Mouse (Mus musculus): ENCODE data around the gene Mccc1. TPM values are rescaled to one million over a fixed set of nuclear protein-coding genes. Genes with fewer than 3 reads are reported as not detected.
A peak's percentile ranks its signal among the peaks of the same experiment; 100 is the strongest.

Gene Mccc1
- polyA plus RNA-seq (2012; ENCODE audit: insufficient read depth, insufficient read length, missing spikeins), result 235 and 302 TPM in 2 replicates

DNA sequence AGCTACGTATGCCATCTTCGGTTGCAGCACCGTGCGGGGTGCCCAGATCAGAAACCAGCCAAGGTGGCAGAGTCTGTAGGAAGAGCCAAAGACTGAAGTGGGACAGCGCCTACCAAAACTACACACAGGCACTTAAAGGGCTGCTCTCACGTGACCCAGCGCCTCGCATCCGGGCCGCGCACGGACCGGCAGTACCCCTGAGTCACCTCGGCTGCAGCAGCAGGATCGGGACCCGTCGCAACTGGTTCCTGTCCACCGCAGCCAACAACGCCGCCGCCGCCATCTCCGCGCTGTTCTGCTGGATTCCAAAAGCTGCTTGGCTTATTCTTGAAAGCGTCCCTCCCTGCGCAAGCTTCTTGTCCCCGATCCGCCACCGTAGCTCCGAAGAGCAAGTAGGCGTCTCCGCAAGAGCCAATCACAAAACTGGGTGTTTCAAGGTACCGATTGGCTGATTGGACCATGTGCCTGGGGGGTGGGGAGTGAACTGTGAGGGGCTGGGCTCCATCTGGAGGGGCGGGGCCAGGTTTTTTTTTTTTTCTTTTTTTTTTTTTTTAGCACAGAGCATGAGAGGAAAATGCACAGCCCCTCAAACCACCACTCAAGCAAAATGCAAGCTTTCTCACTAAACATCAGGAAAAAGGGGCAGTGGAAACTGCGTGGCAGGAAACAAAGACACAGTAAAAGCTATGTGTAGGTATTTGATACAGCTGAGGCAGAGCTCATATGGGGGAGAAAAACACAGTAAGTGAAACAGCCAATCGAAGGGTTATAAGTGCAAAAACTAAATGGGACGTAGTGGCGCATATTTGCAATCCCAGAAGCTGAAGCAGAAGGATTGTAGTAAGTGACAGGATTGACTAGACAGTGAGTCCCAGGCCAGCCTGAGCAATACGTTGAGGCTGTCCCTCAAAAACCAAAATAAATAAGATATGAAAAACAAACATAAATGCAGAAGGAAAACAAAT lies at the start of gene Mccc1:
Gene Mccc1 (minus strand): TSS at position 404 of the 965 bp plus-strand sequence.
- Histone ChIP-seq H3K27ac (replicated peaks; ENCODE audit: low read depth, low read length) (peak within 1 kb of the TSS; percentile 88), H3K4me3 (ENCODE audit: insufficient read depth, low read depth, low read length) (peak within 1 kb of the TSS; percentile 95), H3K4me1 (ENCODE audit: control insufficient read depth, insufficient read depth, insufficient read length, low read length) (no peaks in the 10 kb centered on the region)

GRCm38 (mm10) chr3:36049106-36049505 lies 48.6 kb upstream of the Mccc1 start:
- Histone ChIP-seq H3K27ac (replicated peaks; ENCODE audit: low read depth, low read length) (peak overlapping the region; percentile 60), H3K4me3 (ENCODE audit: insufficient read depth, low read depth, low read length) (no peak overlapping the region), H3K4me1 (ENCODE audit: control insufficient read depth, insufficient read depth, insufficient read length, low read length) (no peaks in the 10 kb centered on the region)

DNA sequence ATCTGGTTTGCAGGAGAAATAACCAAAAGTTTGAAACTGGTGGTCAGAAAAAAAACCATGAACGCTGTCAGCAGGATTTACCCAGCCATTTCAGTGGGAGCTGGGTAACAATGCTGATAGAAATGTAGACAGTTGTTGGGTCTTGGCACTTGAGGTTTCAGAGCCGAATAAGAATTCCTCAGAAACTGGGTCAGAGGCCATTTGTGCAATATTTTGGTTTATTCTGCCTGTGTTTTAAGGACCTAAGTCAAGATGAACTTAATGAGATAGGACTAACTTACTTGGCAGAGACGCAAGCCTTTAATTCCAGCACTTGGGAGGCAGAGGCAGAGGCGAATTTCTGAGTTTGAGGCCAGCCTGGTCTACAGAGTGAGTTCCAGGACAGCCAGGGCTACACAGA lies 44.6 kb upstream of the Mccc1 start:
- H3K4me3 ChIP-seq (ENCODE audit: insufficient read depth, low read depth, low read length), result no peak overlapping the region
- peak overlapping the region; percentile 66 for H3K27ac ChIP-seq (replicated peaks; ENCODE audit: low read depth, low read length)
- no peaks in the 10 kb centered on the region for H3K4me1 ChIP-seq (ENCODE audit: control insufficient read depth, insufficient read depth, insufficient read length, low read length)

DNA sequence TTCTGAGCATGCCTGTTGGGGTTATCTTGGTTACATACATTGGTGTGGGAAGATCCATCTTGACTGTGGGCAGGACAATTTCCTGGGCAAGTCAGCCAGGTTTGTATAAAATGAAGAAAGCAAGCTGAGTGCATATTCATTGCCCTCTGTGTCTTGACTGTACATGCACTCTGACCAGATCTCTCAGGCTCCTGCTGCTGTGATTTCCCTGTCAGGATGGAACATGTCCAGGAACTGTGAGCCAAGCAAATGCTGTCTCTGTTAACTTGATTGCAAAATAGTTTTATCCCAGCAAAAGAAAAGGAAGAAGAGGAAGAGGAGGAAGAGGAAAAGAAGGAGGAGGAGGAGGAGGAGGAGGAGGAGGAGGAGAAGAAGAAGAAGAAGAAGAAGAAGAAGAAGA lies 44.0 kb upstream of the Mccc1 start:
- no peaks in the 10 kb centered on the region for H3K4me1 ChIP-seq (ENCODE audit: control insufficient read depth, insufficient read depth, insufficient read length, low read length)
- H3K4me3 ChIP-seq (ENCODE audit: insufficient read depth, low read depth, low read length), result no peak overlapping the region
- H3K27ac ChIP-seq (replicated peaks; ENCODE audit: low read depth, low read length), result peak overlapping the region; percentile 68

DNA sequence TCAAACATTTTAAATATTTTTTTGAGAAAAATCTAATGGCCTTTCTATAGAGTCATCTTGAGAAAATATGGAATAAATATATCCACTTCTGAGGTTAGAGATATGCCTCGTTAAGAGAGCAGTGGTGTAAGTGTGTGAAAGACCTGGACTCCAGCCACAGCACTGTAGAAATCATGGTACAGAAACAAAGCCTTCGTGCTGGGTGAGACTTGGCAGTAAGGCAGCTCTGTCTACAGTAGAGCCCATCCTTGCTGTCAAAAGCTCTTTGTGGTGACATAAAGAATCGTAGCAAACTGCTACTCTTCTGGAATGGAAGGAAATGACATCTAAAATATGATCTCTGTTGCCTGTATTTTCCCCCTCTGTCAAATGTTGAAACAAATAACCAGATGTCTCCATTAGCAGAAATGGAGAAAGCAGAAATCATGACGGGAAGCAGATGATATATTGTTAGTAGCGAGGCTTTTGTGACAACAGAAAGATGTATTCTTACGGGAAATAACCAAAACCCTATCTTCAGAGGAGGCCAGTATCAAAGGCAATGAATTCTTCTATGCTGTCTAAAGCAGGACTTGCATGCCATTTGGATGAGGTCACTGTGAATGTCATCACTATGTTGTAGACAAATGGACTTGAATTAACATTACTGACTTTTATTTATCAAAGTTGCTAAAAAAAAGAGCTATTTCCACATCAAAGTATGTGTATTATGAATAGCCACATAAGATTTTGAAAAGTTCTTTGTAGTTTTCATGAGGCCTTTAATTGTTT lies 31.4 kb upstream of the Mccc1 start:
- Histone ChIP-seq H3K4me3 (ENCODE audit: insufficient read depth, low read depth, low read length) (no peak overlapping the region), H3K27ac (replicated peaks; ENCODE audit: low read depth, low read length) (no peak overlapping the region), H3K4me1 (ENCODE audit: control insufficient read depth, insufficient read depth, insufficient read length, low read length) (no peaks in the 10 kb centered on the region)

DNA sequence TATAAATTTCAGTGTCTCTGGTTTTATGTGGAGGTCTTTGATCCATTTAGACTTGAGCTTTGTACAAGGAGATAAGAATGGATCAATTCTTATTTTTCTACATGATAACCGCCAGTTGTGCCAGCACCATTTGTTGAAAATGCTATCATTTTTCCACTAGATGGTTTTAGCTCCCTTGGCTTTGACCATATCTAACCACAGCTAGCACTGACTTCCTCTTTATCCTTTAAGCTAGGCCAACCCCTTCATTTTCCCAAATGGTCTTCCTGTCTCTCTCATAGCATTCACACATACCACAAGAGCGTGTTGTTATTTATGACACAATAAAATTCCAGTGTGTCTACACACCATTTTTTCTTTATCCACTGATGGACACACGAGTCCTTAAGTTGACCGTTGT lies 29.5 kb upstream of the Mccc1 start:
- H3K4me1 ChIP-seq (ENCODE audit: control insufficient read depth, insufficient read depth, insufficient read length, low read length), result no peaks in the 10 kb centered on the region
- no peak overlapping the region for H3K27ac ChIP-seq (replicated peaks; ENCODE audit: low read depth, low read length)
- no peak overlapping the region for H3K4me3 ChIP-seq (ENCODE audit: insufficient read depth, low read depth, low read length)

- no peaks in the 10 kb centered on the region for H3K4me1 ChIP-seq (ENCODE audit: control insufficient read depth, insufficient read depth, insufficient read length, low read length)
- H3K27ac ChIP-seq (replicated peaks; ENCODE audit: low read depth, low read length), result no peak overlapping the region
- H3K4me3 ChIP-seq (ENCODE audit: insufficient read depth, low read depth, low read length), result no peak overlapping the region
Observed at GRCm38 (mm10) chr3:36025732-36026131, 25.3 kb upstream of the Mccc1 start.

- no peak overlapping the region for H3K4me3 ChIP-seq (ENCODE audit: insufficient read depth, low read depth, low read length)
- H3K27ac ChIP-seq (replicated peaks; ENCODE audit: low read depth, low read length), result no peak overlapping the region
Observed at GRCm38 (mm10) chr3:36011239-36011638, 10.8 kb upstream of the Mccc1 start.

GRCm38 (mm10) chr3:36008411-36009154 lies 8.1 kb upstream of the Mccc1 start:
- H3K4me3 ChIP-seq (ENCODE audit: insufficient read depth, low read depth, low read length), result no peak overlapping the region
- H3K4me1 ChIP-seq (ENCODE audit: control insufficient read depth, insufficient read depth, insufficient read length, low read length), result no peaks in the 10 kb centered on the region
- H3K27ac ChIP-seq (replicated peaks; ENCODE audit: low read depth, low read length), result no peak overlapping the region

More at GRCm38 (mm10) chr3:36011239-36011638, 10.8 kb upstream of the Mccc1 start:
- H3K4me1 ChIP-seq (ENCODE audit: control insufficient read depth, insufficient read depth, insufficient read length, low read length), result no peaks in the 10 kb centered on the region

DNA sequence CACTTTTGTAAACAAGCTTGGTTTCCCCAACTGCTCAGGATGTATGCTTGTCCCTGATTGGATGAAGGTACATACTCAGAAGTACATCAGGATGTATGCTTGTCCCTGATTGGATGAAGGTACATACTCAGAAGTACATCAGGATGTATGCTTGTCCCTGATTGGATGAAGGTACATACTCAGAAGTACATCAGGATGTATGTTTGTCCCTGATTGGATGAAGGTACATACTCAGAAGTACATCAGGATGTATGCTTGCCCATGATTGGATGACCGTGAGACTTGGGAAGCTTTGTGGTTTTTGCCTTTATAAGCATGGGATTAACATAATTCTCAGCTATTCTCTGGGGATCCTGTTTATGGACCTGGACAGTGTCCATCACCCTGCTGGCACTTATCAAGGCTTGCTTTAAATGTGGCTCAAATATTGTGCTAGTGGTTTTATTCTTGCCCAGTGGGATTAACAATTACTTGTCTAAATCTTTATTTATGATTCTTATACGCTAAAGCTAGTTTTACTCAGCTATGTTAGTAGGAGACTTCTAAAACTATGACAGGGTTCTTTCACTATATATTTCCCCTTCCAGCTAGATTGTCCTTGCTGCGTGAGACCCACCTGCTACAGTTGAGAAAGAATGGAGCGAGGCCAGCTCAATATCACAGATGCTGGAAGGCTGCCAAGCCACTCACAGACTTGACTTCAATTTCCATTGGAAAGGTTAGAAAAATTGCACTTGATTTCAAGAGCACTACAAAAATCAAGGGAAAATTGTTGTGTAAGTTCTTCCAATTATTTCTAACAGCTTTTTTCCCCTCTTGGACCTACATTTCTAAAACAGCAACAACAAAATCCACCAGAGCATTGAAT lies 3.8 kb upstream of the Mccc1 start:
- H3K4me1 ChIP-seq (ENCODE audit: control insufficient read depth, insufficient read depth, insufficient read length, low read length), result no peaks in the 10 kb centered on the region
- H3K27ac ChIP-seq (replicated peaks; ENCODE audit: low read depth, low read length), result no peak overlapping the region
- no peak overlapping the region for H3K4me3 ChIP-seq (ENCODE audit: insufficient read depth, low read depth, low read length)

GRCm38 (mm10) chr3:35994552-35995531 lies 5.6 kb downstream of the Mccc1 start:
- Histone ChIP-seq H3K4me3 (ENCODE audit: insufficient read depth, low read depth, low read length) (no peak overlapping the region), H3K4me1 (ENCODE audit: control insufficient read depth, insufficient read depth, insufficient read length, low read length) (no peaks in the 10 kb centered on the region), H3K27ac (replicated peaks; ENCODE audit: low read depth, low read length) (no peak overlapping the region)

DNA sequence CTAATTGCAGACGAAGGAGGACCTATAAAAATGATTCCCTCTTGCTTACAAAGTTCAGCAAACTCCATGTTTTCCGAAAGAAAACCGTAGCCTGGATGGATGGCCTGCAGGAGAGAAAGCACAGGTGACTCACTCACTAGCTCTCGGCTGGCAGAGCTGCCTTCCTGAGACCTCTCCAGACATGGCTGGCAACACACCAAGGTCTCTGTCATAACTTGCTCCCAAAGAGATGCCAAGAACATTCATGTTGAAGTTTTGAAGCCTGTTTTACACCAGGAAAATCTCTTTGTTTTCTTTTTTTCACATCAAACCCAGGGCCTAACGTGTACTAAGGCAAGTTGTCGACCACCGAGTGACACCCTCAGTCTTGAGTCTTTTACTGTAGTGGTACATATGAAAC lies 9.8 kb downstream of the Mccc1 start:
- no peak overlapping the region for H3K4me3 ChIP-seq (ENCODE audit: insufficient read depth, low read depth, low read length)
- H3K4me1 ChIP-seq (ENCODE audit: control insufficient read depth, insufficient read depth, insufficient read length, low read length), result no peaks in the 10 kb centered on the region
- no peak overlapping the region for H3K27ac ChIP-seq (replicated peaks; ENCODE audit: low read depth, low read length)

- no peaks in the 10 kb centered on the region for H3K4me1 ChIP-seq (ENCODE audit: control insufficient read depth, insufficient read depth, insufficient read length, low read length)
- no peak overlapping the region for H3K27ac ChIP-seq (replicated peaks; ENCODE audit: low read depth, low read length)
- no peak overlapping the region for H3K4me3 ChIP-seq (ENCODE audit: insufficient read depth, low read depth, low read length)
Observed at GRCm38 (mm10) chr3:35988031-35988430, 12.4 kb downstream of the Mccc1 start.
